Mouse (Mus musculus) liver, embryonic 12.5 days (tissue): ENCODE data around the gene Hnf4a. TPM values are rescaled to one million over a fixed set of nuclear protein-coding genes. Genes with fewer than 3 reads are reported as not detected.

Source experiments
- ATAC-seq: fragments of 200-750 bp; cut with Nextera tagmentation; 2 replicates; pipeline ENCODE4 v1.8.0; 2017; ENCODE audit warnings: moderate number of reproducible peaks, mild to moderate bottlenecking, moderate library complexity
- H3K27ac ChIP-seq: fragments of 300-500 bp; sonication (generic); 2 replicates; pipeline ENCODE4 v1.5.1; 2016; ENCODE audit warnings: mild to moderate bottlenecking
- H3K27me3 ChIP-seq: fragments of 300-500 bp; sonication (generic); replicated peaks from 2 replicates; pipeline ENCODE4 v1.6.1; 2016; ENCODE audit warnings: mild to moderate bottlenecking, moderate library complexity
- H3K36me3 ChIP-seq: fragments of 300-500 bp; sonication (generic); 2 replicates; pipeline ENCODE4 v1.6.1; 2016; ENCODE audit warnings: mild to moderate bottlenecking, moderate library complexity
- H3K4me1 ChIP-seq: fragments of 300-500 bp; sonication (generic); 2 replicates; pipeline ENCODE4 v1.6.1; 2016
- H3K4me2 ChIP-seq: fragments of 300-500 bp; sonication (generic); 2 replicates; pipeline ENCODE4 v1.6.1; 2016; ENCODE audit warnings: mild to moderate bottlenecking, moderate library complexity
- H3K4me3 ChIP-seq: fragments of 300-500 bp; sonication (generic); 2 replicates; pipeline ENCODE4 v1.5.1; 2016; ENCODE audit warnings: mild to moderate bottlenecking, moderate library complexity
- H3K9ac ChIP-seq: fragments of 300-500 bp; sonication (generic); 2 replicates; pipeline ENCODE4 v1.6.1; 2016; ENCODE audit warnings: mild to moderate bottlenecking, moderate library complexity
- H3K9me3 ChIP-seq: fragments of 300-500 bp; sonication (generic); replicated peaks from 2 replicates; pipeline ENCODE4 v1.6.1; 2016; ENCODE audit warnings: mild to moderate bottlenecking, moderate library complexity
- WGBS: fragments of 180-500 bp; shearing (Covaris S2); methylation state at CpG from one replicate; pipeline ENCODE4 v1.1.7; 2016; ENCODE audit not compliant: insufficient replicate concordance; 5-methylcytosine and 5-hydroxymethylcytosine counted together
- polyA plus RNA-seq: library from polyadenylated mRNA; unstranded; fragments of >200 nt; fragmentation: Nextera tagmentation; extraction: Ambion mirVana; gene quantifications from 2 replicates; pipeline ENCODE4 v1.2.1, GENCODE M21; 2016

Hnf4a gene
- polyA plus RNA-seq, 1 experiment from 2014 or later: 15.4 TPM

GRCm38 (mm10) chr2:163538410-163538809 lies 31.8 kb downstream of the Hnf4a start:
- Histone ChIP-seq H3K9ac (no peak overlapping the region), H3K36me3 (no peaks in the 10 kb centered on the region), H3K4me2 (no peak overlapping the region), H3K9me3 (no peaks in the 10 kb centered on the region), H3K27ac (peak overlapping the region; percentile 72; the same call in 1 of the 2 replicates), H3K4me3 (no peak overlapping the region), H3K27me3 (peaks cover 14% of the 10 kb centered on the region), H3K4me1 (peaks cover 32% of the 10 kb centered on the region)
- ATAC-seq: no peak
- WGBS: 62% methylated on average over 2 of the region's 2 CpGs

GRCm38 (mm10) chr2:163539321-163540040 lies 32.9 kb downstream of the Hnf4a start:
- Histone ChIP-seq H3K9ac (no peak overlapping the region), H3K4me2 (0 out of 2 replicates have a peak overlapping the region, but pooled peaks have one; percentile 19), H3K9me3 (no peaks in the 10 kb centered on the region), H3K27me3 (peaks cover 19% of the 10 kb centered on the region), H3K4me1 (peaks cover 32% of the 10 kb centered on the region), H3K27ac (peak overlapping the region; percentile 52), H3K36me3 (no peaks in the 10 kb centered on the region), H3K4me3 (no peak overlapping the region)
- ATAC-seq: peak; percentile 53
- WGBS: 63% methylated on average over 13 of the region's 13 CpGs

- peak overlapping the region; percentile 66 for H3K27ac ChIP-seq
- WGBS: 36% methylated on average over 9 of the region's 9 CpGs
- H3K9ac ChIP-seq: no peak overlapping the region
These were observed 33.9 kb downstream of the Hnf4a start for GRCm38 (mm10) chr2:163540231-163541117.

GRCm38 (mm10) chr2:163541568-163542182 lies 35.1 kb downstream of the Hnf4a start:
- 39% methylated on average over 10 of the region's 10 CpGs for WGBS
- H3K4me3 ChIP-seq: no peak overlapping the region

More at GRCm38 (mm10) chr2:163540231-163541117, 33.9 kb downstream of the Hnf4a start:
- no peak overlapping the region for H3K4me3 ChIP-seq
- no peaks in the 10 kb centered on the region for H3K9me3 ChIP-seq
- peaks cover 19% of the 10 kb centered on the region for H3K27me3 ChIP-seq
- H3K4me2 ChIP-seq: 0 out of 2 replicates have a peak overlapping the region, but pooled peaks have one; percentile 19
- peaks cover 27% of the 10 kb centered on the region for H3K4me1 ChIP-seq
- H3K36me3 ChIP-seq: no peaks in the 10 kb centered on the region
- peak; percentile 77 for ATAC-seq

GRCm38 (mm10) chr2:163542674-163543073 lies 36.1 kb downstream of the Hnf4a start:
- Histone ChIP-seq H3K27me3 (peaks cover 10% of the 10 kb centered on the region; the same call in 1 of the 2 replicates), H3K4me1 (peaks cover 21% of the 10 kb centered on the region), H3K27ac (no peak overlapping the region), H3K4me2 (no peak overlapping the region), H3K9me3 (no peaks in the 10 kb centered on the region), H3K36me3 (no peaks in the 10 kb centered on the region), H3K9ac (no peak overlapping the region), H3K4me3 (no peak overlapping the region)
- WGBS: 67% methylated on average over 10 of the region's 10 CpGs
- no peak for ATAC-seq

More at GRCm38 (mm10) chr2:163541568-163542182, 35.1 kb downstream of the Hnf4a start:
- H3K9ac ChIP-seq: no peak overlapping the region
- H3K4me2 ChIP-seq: no peak overlapping the region
- no peak for ATAC-seq
- peak overlapping the region; percentile 66 for H3K27ac ChIP-seq
- H3K36me3 ChIP-seq: no peaks in the 10 kb centered on the region
- peaks cover 26% of the 10 kb centered on the region for H3K4me1 ChIP-seq
- H3K27me3 ChIP-seq: peaks cover 13% of the 10 kb centered on the region; the same call in 1 of the 2 replicates
- no peaks in the 10 kb centered on the region for H3K9me3 ChIP-seq

- peak overlapping the region; percentile 45 for H3K4me3 ChIP-seq
- no peak overlapping the region for H3K9ac ChIP-seq
- ATAC-seq: peak; percentile 79
- 55% methylated on average over 14 of the region's 14 CpGs for WGBS
- peaks cover 3% of the 10 kb centered on the region for H3K4me1 ChIP-seq
- H3K36me3 ChIP-seq: no peaks in the 10 kb centered on the region
- H3K27me3 ChIP-seq: peaks cover 11% of the 10 kb centered on the region; the same call in 1 of the 2 replicates
- H3K4me2 ChIP-seq: no peak overlapping the region
- H3K27ac ChIP-seq: no peak overlapping the region
- H3K9me3 ChIP-seq: no peaks in the 10 kb centered on the region
These were observed 40.2 kb downstream of the Hnf4a start for GRCm38 (mm10) chr2:163546623-163547318.

- ATAC-seq: no peak
- Histone ChIP-seq H3K9me3 (no peaks in the 10 kb centered on the region), H3K27me3 (0 out of 2 replicates have a peak, but pooled peaks cover 8% of the 10 kb centered on the region), H3K36me3 (no peaks in the 10 kb centered on the region), H3K9ac (no peak overlapping the region), H3K4me3 (peak overlapping the region; percentile 45), H3K4me1 (peaks cover 21% of the 10 kb centered on the region), H3K27ac (no peak overlapping the region), H3K4me2 (peak overlapping the region; percentile 49)
- 46% methylated on average over 6 of the region's 6 CpGs for WGBS
These were observed 42.2 kb downstream of the Hnf4a start for GRCm38 (mm10) chr2:163548822-163549221.

- no peaks in the 10 kb centered on the region for H3K9me3 ChIP-seq
- 63% methylated on average over 6 of the region's 6 CpGs for WGBS
- H3K4me1 ChIP-seq: peaks cover 22% of the 10 kb centered on the region
- H3K4me2 ChIP-seq: peak overlapping the region; percentile 49
- H3K4me3 ChIP-seq: peak overlapping the region; percentile 45; the same call in 1 of the 2 replicates
- no peak overlapping the region for H3K27ac ChIP-seq
- H3K9ac ChIP-seq: no peak overlapping the region
- H3K27me3 ChIP-seq: 0 out of 2 replicates have a peak, but pooled peaks cover 6% of the 10 kb centered on the region
- ATAC-seq: no peak
- H3K36me3 ChIP-seq: no peaks in the 10 kb centered on the region
These were observed 43.2 kb downstream of the Hnf4a start for GRCm38 (mm10) chr2:163549786-163550185.

GRCm38 (mm10) chr2:163552518-163552929 lies 45.9 kb downstream of the Hnf4a start:
- Histone ChIP-seq H3K9ac (no peak overlapping the region), H3K4me3 (no peak overlapping the region), H3K4me1 (peaks cover 35% of the 10 kb centered on the region), H3K4me2 (peak overlapping the region; percentile 21), H3K9me3 (no peaks in the 10 kb centered on the region), H3K27me3 (0 out of 2 replicates have a peak, but pooled peaks cover 6% of the 10 kb centered on the region), H3K27ac (no peak overlapping the region), H3K36me3 (no peaks in the 10 kb centered on the region)
- 27% methylated on average over 8 of the region's 8 CpGs for WGBS
- peak; percentile 51 for ATAC-seq

GRCm38 (mm10) chr2:163554425-163554982 lies 47.9 kb downstream of the Hnf4a start:
- Histone ChIP-seq H3K36me3 (no peaks in the 10 kb centered on the region), H3K4me3 (no peak overlapping the region), H3K9ac (no peak overlapping the region), H3K27ac (peak overlapping the region; percentile 46), H3K4me1 (peaks cover 40% of the 10 kb centered on the region), H3K27me3 (0 out of 2 replicates have a peak, but pooled peaks cover 4% of the 10 kb centered on the region), H3K9me3 (no peaks in the 10 kb centered on the region), H3K4me2 (no peak overlapping the region)
- 53% methylated on average over 4 of the region's 4 CpGs for WGBS
- no peak for ATAC-seq

GRCm38 (mm10) chr2:163554996-163555395 lies 48.4 kb downstream of the Hnf4a start:
- no peak for ATAC-seq
- Histone ChIP-seq H3K27ac (peak overlapping the region; percentile 46), H3K4me2 (no peak overlapping the region), H3K9ac (no peak overlapping the region), H3K4me3 (no peak overlapping the region), H3K9me3 (no peaks in the 10 kb centered on the region), H3K27me3 (no peaks in the 10 kb centered on the region), H3K36me3 (no peaks in the 10 kb centered on the region), H3K4me1 (peaks cover 40% of the 10 kb centered on the region)
- WGBS: 61% methylated on average over 6 of the region's 6 CpGs
